Mouse (Mus musculus) heart, adult 18-20 months (tissue): ENCODE results near the gene Lypd6b. TPM values are rescaled to one million over a fixed set of nuclear protein-coding genes. Genes with fewer than 3 reads are reported as not detected.
A peak's percentile ranks its signal among the peaks of the same experiment; 100 is the strongest.

Experiments used
- DNase-seq, 2 experiments: peaks; one replicate each; pipeline ENCODE4 v3.0.0; 2021 to 2022; ENCODE audit warnings: mixed read lengths in 1 of 2
- total RNA-seq, 2 experiments: library from RNA; stranded (reverse); gene quantifications; 2 replicates each; pipeline ENCODE4 v1.2.3; 2021

Gene Lypd6b
- total RNA-seq, 2 experiments from 2014 or later: 0.15 to 0.21 TPM

GRCm38 (mm10) chr2:49822312-49822711 is 34.8 kb downstream of the Lypd6b start:
- no peak for DNase-seq

GRCm38 (mm10) chr2:49825588-49825987 is 38.1 kb downstream of the Lypd6b start:
- DNase-seq: no peak

- DNase-seq: no peak
These were observed 40.3 kb downstream of the Lypd6b start for GRCm38 (mm10) chr2:49827756-49828155.

- DNase-seq: no peak
These were observed 42.9 kb downstream of the Lypd6b start for GRCm38 (mm10) chr2:49830369-49830768.

GRCm38 (mm10) chr2:49832277-49832803 is 44.9 kb downstream of the Lypd6b start:
- DNase-seq: no peak

GRCm38 (mm10) chr2:49837454-49838059 is 50.1 kb downstream of the Lypd6b start:
- DNase-seq: no peak

- DNase-seq: no peak
These were observed 51.1 kb downstream of the Lypd6b start for GRCm38 (mm10) chr2:49838611-49839010.

GRCm38 (mm10) chr2:49840573-49840972 is 53.1 kb downstream of the Lypd6b start:
- peak; percentile 23 to 49 for DNase-seq

GRCm38 (mm10) chr2:49841089-49841488 is 53.6 kb downstream of the Lypd6b start:
- DNase-seq: no peak

GRCm38 (mm10) chr2:49845104-49845503 is 57.6 kb downstream of the Lypd6b start:
- no peak for DNase-seq

- DNase-seq: no peak
These were observed 58.6 kb downstream of the Lypd6b start for GRCm38 (mm10) chr2:49846097-49846496.

GRCm38 (mm10) chr2:49846880-49847279 is 59.4 kb downstream of the Lypd6b start:
- no peak for DNase-seq

- DNase-seq: no peak
These were observed 60.3 kb downstream of the Lypd6b start for GRCm38 (mm10) chr2:49847831-49848230.

- no peak for DNase-seq
These were observed 62.3 kb downstream of the Lypd6b start for GRCm38 (mm10) chr2:49849771-49850170.

GRCm38 (mm10) chr2:49851977-49852376 is 64.5 kb downstream of the Lypd6b start:
- no peak for DNase-seq

GRCm38 (mm10) chr2:49856161-49856564 is 68.7 kb downstream of the Lypd6b start:
- no peak for DNase-seq

- DNase-seq: no peak
These were observed 69.1 kb downstream of the Lypd6b start for GRCm38 (mm10) chr2:49856584-49856983.

- no peak for DNase-seq
These were observed 72.9 kb downstream of the Lypd6b start for GRCm38 (mm10) chr2:49860219-49860962.

GRCm38 (mm10) chr2:49860969-49861592 is 73.6 kb downstream of the Lypd6b start:
- DNase-seq: no peak

- no peak for DNase-seq
These were observed 74.2 kb downstream of the Lypd6b start for GRCm38 (mm10) chr2:49861658-49862057.

- DNase-seq: no peak
These were observed 80.8 kb downstream of the Lypd6b start for GRCm38 (mm10) chr2:49868116-49868858.

GRCm38 (mm10) chr2:49869044-49869443 is 81.6 kb downstream of the Lypd6b start:
- DNase-seq: no peak
